Mouse (Mus musculus): ENCODE measurements around the gene Rnft2. TPM values are rescaled to one million over a fixed set of nuclear protein-coding genes. Genes with fewer than 3 reads are reported as not detected.

Gene Rnft2
- polyA plus RNA-seq, 1 experiment from 2014 or later, result 2.8 TPM

DNA sequence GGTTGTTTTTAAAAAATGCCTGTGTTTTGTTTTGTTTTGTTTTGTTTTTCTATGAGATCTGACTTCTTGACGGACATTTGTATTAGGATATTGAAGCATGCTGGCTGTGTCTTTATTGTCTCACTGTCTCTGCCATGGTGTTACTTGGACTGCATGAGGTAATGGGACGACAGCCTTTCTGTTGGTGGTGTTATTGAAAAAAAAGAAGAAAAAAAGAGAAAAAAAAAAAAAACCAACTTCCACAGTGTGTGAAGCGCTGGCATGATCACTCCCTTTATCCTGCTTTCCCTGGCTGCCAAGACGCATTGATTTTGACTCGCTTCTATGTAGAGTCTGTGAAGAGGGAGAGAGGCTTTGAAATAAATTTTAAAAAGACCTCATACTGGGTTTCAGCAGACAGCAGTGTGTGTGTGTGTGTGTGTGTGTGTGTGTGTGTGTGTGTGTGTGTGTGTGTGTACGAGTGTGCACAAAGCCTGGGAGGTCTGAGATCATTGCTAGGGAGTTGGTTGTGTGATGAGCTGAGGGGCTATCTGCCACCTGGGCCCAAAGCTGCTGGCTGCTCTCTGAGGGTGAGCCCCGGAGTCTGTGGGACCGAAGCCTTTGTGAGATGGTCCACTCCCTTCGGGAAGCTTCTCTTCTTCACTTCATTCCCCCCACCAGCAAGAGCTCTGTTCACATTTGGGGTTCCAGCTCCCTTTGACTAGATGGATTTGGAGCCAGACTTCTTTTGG, 57.8 kb downstream of the Rnft2 start:
- peaks cover 9% of the 10 kb centered on the region for H3K27me3 ChIP-seq (ENCODE audit: insufficient read depth, low read length)
- H3K4me2 ChIP-seq (replicated peaks; ENCODE audit: low read depth, low read length), result no peak overlapping the region
- ATAC-seq (ENCODE audit: low FRiP score, low TSS enrichment), result no peak
- H3K9me3 ChIP-seq (ENCODE audit: low read length), result no peaks in the 10 kb centered on the region
- H3K4me1 ChIP-seq (ENCODE audit: insufficient read depth, low read length), result no peaks in the 10 kb centered on the region
- no peak overlapping the region for H3K4me3 ChIP-seq (ENCODE audit: low read length)
- H3K9ac ChIP-seq (replicated peaks; ENCODE audit: low read length), result no peak overlapping the region
- H3K27ac ChIP-seq (ENCODE audit: low read length), result no peak overlapping the region
- H3K36me3 ChIP-seq (ENCODE audit: insufficient read depth, low read length), result no peaks in the 10 kb centered on the region
- WGBS, result 82% methylated on average over 9 of the region's 9 CpGs

- no peaks in the 10 kb centered on the region for H3K36me3 ChIP-seq (ENCODE audit: insufficient read depth, low read length)
- H3K9ac ChIP-seq (replicated peaks; ENCODE audit: low read length), result no peak overlapping the region
- peaks cover 24% of the 10 kb centered on the region for H3K27me3 ChIP-seq (ENCODE audit: insufficient read depth, low read length)
- H3K9me3 ChIP-seq (ENCODE audit: low read length), result peaks cover 5% of the 10 kb centered on the region; the same call in 1 of the 2 replicates
- peaks cover 6% of the 10 kb centered on the region; the same call in 1 of the 2 replicates for H3K4me1 ChIP-seq (ENCODE audit: insufficient read depth, low read length)
- no peak overlapping the region for H3K4me3 ChIP-seq (ENCODE audit: low read length)
- ATAC-seq (ENCODE audit: low FRiP score, low TSS enrichment), result no peak
- H3K27ac ChIP-seq (ENCODE audit: low read length), result no peak overlapping the region
- WGBS, result 73% methylated on average over 7 of the region's 7 CpGs
- H3K4me2 ChIP-seq (replicated peaks; ENCODE audit: low read depth, low read length), result no peak overlapping the region
These were observed 67.3 kb downstream of the Rnft2 start for GRCm38 (mm10) chr5:118177640-118178039.

GRCm38 (mm10) chr5:118175137-118175536, 69.8 kb downstream of the Rnft2 start:
- no peaks in the 10 kb centered on the region for H3K36me3 ChIP-seq (ENCODE audit: insufficient read depth, low read length)
- peaks cover 45% of the 10 kb centered on the region for H3K27me3 ChIP-seq (ENCODE audit: insufficient read depth, low read length)
- WGBS, result 32% methylated on average over 2 of the region's 2 CpGs

GRCm38 (mm10) chr5:118174310-118175009, 70.5 kb downstream of the Rnft2 start:
- under 1% methylated on average over 21 of the region's 22 CpGs for WGBS
- Histone ChIP-seq H3K9me3 (ENCODE audit: low read length) (peaks cover 5% of the 10 kb centered on the region; the same call in 1 of the 2 replicates), H3K4me3 (ENCODE audit: low read length) (peak overlapping the region; percentile 37), H3K4me1 (ENCODE audit: insufficient read depth, low read length) (peaks cover 26% of the 10 kb centered on the region), H3K4me2 (replicated peaks; ENCODE audit: low read depth, low read length) (peak overlapping the region; percentile 52), H3K9ac (replicated peaks; ENCODE audit: low read length) (no peak overlapping the region), H3K27ac (ENCODE audit: low read length) (no peak overlapping the region), H3K27me3 (ENCODE audit: insufficient read depth, low read length) (peaks cover 52% of the 10 kb centered on the region), H3K36me3 (ENCODE audit: insufficient read depth, low read length) (no peaks in the 10 kb centered on the region)
- no peak for ATAC-seq (ENCODE audit: low FRiP score, low TSS enrichment)

More at GRCm38 (mm10) chr5:118175137-118175536, 69.8 kb downstream of the Rnft2 start:
- Histone ChIP-seq H3K4me3 (ENCODE audit: low read length) (no peak overlapping the region), H3K27ac (ENCODE audit: low read length) (no peak overlapping the region), H3K4me2 (replicated peaks; ENCODE audit: low read depth, low read length) (no peak overlapping the region), H3K9ac (replicated peaks; ENCODE audit: low read length) (no peak overlapping the region), H3K4me1 (ENCODE audit: insufficient read depth, low read length) (peaks cover 21% of the 10 kb centered on the region), H3K9me3 (ENCODE audit: low read length) (peaks cover 5% of the 10 kb centered on the region; the same call in 1 of the 2 replicates)
- ATAC-seq (ENCODE audit: low FRiP score, low TSS enrichment), result no peak

- Histone ChIP-seq H3K27ac (ENCODE audit: low read length) (no peak overlapping the region), H3K4me2 (replicated peaks; ENCODE audit: low read depth, low read length) (peak overlapping the region; percentile 53), H3K27me3 (ENCODE audit: insufficient read depth, low read length) (peaks cover 71% of the 10 kb centered on the region), H3K9me3 (ENCODE audit: low read length) (peaks cover 5% of the 10 kb centered on the region; the same call in 1 of the 2 replicates), H3K36me3 (ENCODE audit: insufficient read depth, low read length) (no peaks in the 10 kb centered on the region), H3K4me1 (ENCODE audit: insufficient read depth, low read length) (peaks cover 30% of the 10 kb centered on the region), H3K4me3 (ENCODE audit: low read length) (peak overlapping the region; percentile 45), H3K9ac (replicated peaks; ENCODE audit: low read length) (no peak overlapping the region)
- under 1% methylated on average over 27 of the region's 27 CpGs for WGBS
- no peak for ATAC-seq (ENCODE audit: low FRiP score, low TSS enrichment)
These were observed 72.7 kb downstream of the Rnft2 start for GRCm38 (mm10) chr5:118172078-118172723.

- peaks cover 76% of the 10 kb centered on the region for H3K27me3 ChIP-seq (ENCODE audit: insufficient read depth, low read length)
- peak overlapping the region; percentile 45 for H3K4me3 ChIP-seq (ENCODE audit: low read length)
- under 1% methylated on average over 35 of the region's 36 CpGs for WGBS
- H3K36me3 ChIP-seq (ENCODE audit: insufficient read depth, low read length), result no peaks in the 10 kb centered on the region
- peak overlapping the region; percentile 53 for H3K4me2 ChIP-seq (replicated peaks; ENCODE audit: low read depth, low read length)
- no peak for ATAC-seq (ENCODE audit: low FRiP score, low TSS enrichment)
- peaks cover 30% of the 10 kb centered on the region for H3K4me1 ChIP-seq (ENCODE audit: insufficient read depth, low read length)
- 0 out of 2 replicates have a peak overlapping the region, but pooled peaks have one; percentile 26 for H3K9ac ChIP-seq (replicated peaks; ENCODE audit: low read length)
- no peak overlapping the region for H3K27ac ChIP-seq (ENCODE audit: low read length)
- peaks cover 5% of the 10 kb centered on the region; the same call in 1 of the 2 replicates for H3K9me3 ChIP-seq (ENCODE audit: low read length)
These were observed 73.3 kb downstream of the Rnft2 start for GRCm38 (mm10) chr5:118171665-118172064.

DNA sequence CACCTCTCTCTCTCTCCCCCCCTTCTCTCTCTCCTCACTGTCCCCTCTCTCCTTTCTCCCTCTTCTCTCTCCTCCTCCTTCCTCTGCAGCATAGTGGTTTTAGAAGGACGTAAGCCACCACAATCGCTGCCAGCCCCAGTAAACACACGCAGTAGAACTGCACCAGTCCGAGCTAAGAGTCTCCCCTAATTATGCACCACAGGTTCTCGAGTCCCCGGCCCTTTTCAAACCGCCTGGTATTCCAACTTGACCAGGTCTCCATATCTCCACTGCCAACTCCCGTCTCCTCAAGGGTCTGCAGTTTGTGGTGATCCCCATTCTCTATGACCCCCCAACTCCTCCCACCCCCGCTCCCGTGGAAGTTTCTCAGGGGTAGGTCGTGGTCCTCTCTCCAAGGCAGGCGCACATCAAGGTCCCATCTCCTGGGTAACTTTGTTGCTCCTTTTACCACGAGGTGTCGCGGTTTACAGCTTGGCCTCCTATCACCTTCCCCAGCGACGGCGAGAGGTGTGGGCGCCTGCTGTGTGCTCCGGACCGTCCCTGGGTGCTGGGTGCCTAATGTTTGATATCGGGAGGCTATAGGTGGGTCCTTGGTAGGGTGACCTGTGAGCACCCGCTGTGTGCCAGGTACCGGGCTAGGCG, 73.9 kb downstream of the Rnft2 start:
- H3K4me1 ChIP-seq (ENCODE audit: insufficient read depth, low read length), result peaks cover 30% of the 10 kb centered on the region
- H3K27me3 ChIP-seq (ENCODE audit: insufficient read depth, low read length), result peaks cover 82% of the 10 kb centered on the region
- H3K4me2 ChIP-seq (replicated peaks; ENCODE audit: low read depth, low read length), result peak overlapping the region; percentile 53
- H3K9ac ChIP-seq (replicated peaks; ENCODE audit: low read length), result no peak overlapping the region
- H3K4me3 ChIP-seq (ENCODE audit: low read length), result peak overlapping the region; percentile 45
- ATAC-seq (ENCODE audit: low FRiP score, low TSS enrichment), result no peak
- H3K27ac ChIP-seq (ENCODE audit: low read length), result no peak overlapping the region
- WGBS, result 1% methylated on average over 25 of the region's 25 CpGs
- no peaks in the 10 kb centered on the region for H3K36me3 ChIP-seq (ENCODE audit: insufficient read depth, low read length)
- peaks cover 5% of the 10 kb centered on the region; the same call in 1 of the 2 replicates for H3K9me3 ChIP-seq (ENCODE audit: low read length)

DNA sequence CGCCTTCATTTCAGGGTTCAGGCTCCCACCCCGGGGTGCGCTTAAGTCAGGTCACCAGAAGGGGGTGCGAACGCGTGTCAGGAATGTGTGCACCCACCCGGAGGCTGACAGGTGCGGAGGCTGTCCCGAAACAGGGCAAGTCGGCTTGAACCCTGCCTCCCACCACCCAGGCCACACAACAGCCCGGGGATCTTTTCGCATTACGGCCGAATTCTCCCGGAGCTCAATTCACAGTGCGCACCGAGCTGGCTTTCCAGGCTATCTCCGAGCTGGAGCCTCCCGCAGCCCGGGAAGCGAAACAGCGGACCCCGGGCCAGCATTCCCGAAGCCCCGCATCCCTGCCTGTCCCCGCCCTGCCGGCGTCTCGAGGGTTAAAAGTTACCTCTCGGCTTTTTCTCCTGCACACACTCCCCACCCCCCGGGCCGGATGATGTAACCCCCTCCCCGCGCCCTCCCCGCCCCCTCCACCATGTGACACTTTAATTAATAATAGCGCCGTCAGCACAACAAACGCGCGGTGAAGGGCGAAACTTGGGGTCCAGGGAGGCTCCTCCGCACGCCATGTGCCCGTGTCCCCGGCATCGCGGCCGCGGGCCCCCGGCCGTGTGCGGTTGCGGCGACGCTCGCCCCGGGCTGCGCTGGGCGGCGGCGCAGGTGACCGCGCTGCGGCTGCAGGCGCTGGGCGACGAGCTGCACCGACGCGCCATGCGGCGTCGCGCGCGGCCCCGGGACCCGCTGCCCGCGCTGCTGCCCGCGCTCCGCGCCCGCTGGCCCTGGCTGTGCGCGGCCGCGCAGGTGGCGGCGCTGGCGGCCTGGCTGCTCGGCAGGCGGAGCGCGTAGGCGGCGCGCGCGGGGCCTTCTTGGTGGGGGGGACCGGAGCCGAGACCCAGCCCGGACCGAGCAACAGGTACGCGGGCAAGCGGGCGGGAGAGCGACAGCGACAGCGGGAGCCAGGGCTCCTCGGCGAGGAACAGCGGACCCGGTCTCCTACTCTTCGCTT, 75.4 kb downstream of the Rnft2 start:
- ATAC-seq (ENCODE audit: low FRiP score, low TSS enrichment), result no peak; the same call in 1 of the 2 replicates
- H3K9ac ChIP-seq (replicated peaks; ENCODE audit: low read length), result peak overlapping the region; percentile 61
- under 1% methylated on average over 106 of the region's 117 CpGs for WGBS

More for the DNA sequence above, 75.4 kb downstream of the Rnft2 start:
- Histone ChIP-seq H3K4me1 (ENCODE audit: insufficient read depth, low read length) (peaks cover 26% of the 10 kb centered on the region), H3K4me3 (ENCODE audit: low read length) (peak overlapping the region; percentile 55), H3K4me2 (replicated peaks; ENCODE audit: low read depth, low read length) (peak overlapping the region; percentile 96), H3K9me3 (ENCODE audit: low read length) (no peaks in the 10 kb centered on the region), H3K27ac (ENCODE audit: low read length) (no peak overlapping the region), H3K27me3 (ENCODE audit: insufficient read depth, low read length) (peaks cover 78% of the 10 kb centered on the region), H3K36me3 (ENCODE audit: insufficient read depth, low read length) (no peaks in the 10 kb centered on the region)
